Mouse (Mus musculus) hindbrain, embryonic 16.5 days (tissue): ENCODE results near the gene Tgfbi. TPM values are rescaled to one million over a fixed set of nuclear protein-coding genes. Genes with fewer than 3 reads are reported as not detected.

ENCODE experiments used
- ATAC-seq: fragments of 200-750 bp; cut with Nextera tagmentation; 2 replicates; pipeline ENCODE4 v1.8.0; 2017; ENCODE audit warnings: moderate TSS enrichment, moderate library complexity
- H3K27ac ChIP-seq: fragments of 300-500 bp; sonication (generic); 2 replicates; pipeline ENCODE4 v1.5.1; 2014; ENCODE audit warnings: low read depth, mild to moderate bottlenecking, control low read depth, low read length, moderate library complexity
- H3K27me3 ChIP-seq: fragments of 300-500 bp; sonication (generic); replicated peaks from 2 replicates; pipeline ENCODE4 v1.6.1; 2014; ENCODE audit warnings: low read length; ENCODE audit not compliant: control insufficient read depth, insufficient read depth
- H3K36me3 ChIP-seq: fragments of 300-500 bp; sonication (generic); 2 replicates; pipeline ENCODE4 v1.6.1; 2014; ENCODE audit warnings: mild to moderate bottlenecking, low read length, moderate library complexity, mixed read lengths; ENCODE audit not compliant: control insufficient read depth, insufficient read depth
- H3K4me1 ChIP-seq: fragments of 300-500 bp; sonication (generic); 2 replicates; pipeline ENCODE4 v1.6.1; 2014; ENCODE audit warnings: low read depth, low read length; ENCODE audit not compliant: control insufficient read depth, insufficient read depth
- H3K4me2 ChIP-seq: fragments of 300-500 bp; sonication (generic); 2 replicates; pipeline ENCODE4 v1.6.1; 2014; ENCODE audit warnings: mild to moderate bottlenecking, low read length, control low read depth, moderate library complexity
- H3K4me3 ChIP-seq: fragments of 300-500 bp; sonication (generic); 2 replicates; pipeline ENCODE4 v1.5.1; 2014; ENCODE audit warnings: mild to moderate bottlenecking, low read length, control low read depth, moderate library complexity
- H3K9ac ChIP-seq: fragments of 300-500 bp; sonication (generic); 2 replicates; pipeline ENCODE4 v1.6.1; 2014; ENCODE audit warnings: low read depth, mild to moderate bottlenecking, control low read depth, low read length, moderate library complexity
- H3K9me3 ChIP-seq: fragments of 300-500 bp; sonication (generic); 2 replicates; pipeline ENCODE4 v1.6.1; 2014; ENCODE audit warnings: mild to moderate bottlenecking, low read length, moderate library complexity; ENCODE audit not compliant: control insufficient read depth
- WGBS: fragments of 180-500 bp; shearing (Covaris S2); extraction: QIAGEN DNeasy Blood & Tissue Kit; methylation state at CpG from one replicate; pipeline ENCODE4 v1.1.7; 2014; 5-methylcytosine and 5-hydroxymethylcytosine counted together
- polyA plus RNA-seq: library from polyadenylated mRNA; unstranded; fragments of >200 nt; fragmentation: Nextera tagmentation; extraction: Ambion mirVana; gene quantifications from 2 replicates; pipeline ENCODE4 v1.2.1, GENCODE M21; 2015

Gene Tgfbi
- polyA plus RNA-seq, 1 experiment from 2014 or later, result 6.3 TPM

DNA sequence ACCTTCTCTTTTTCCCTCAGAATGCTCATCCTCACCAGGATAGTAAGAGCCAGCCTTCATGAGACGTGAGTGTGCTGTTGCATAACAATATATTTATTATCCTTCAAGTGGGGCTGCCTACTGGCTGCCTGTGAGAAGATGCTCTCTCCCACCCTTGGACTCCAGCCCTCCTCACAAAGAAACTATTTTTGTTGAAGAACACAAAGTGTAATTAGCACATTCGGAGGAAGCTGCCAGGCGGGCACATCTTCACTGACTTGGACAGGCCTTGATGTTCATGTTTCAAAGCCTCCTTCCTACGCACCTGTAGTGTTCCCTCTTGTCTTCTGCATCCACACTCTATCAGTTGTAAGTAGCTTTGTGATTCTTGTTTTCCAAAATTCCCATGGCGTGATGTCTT, 28.9 kb upstream of the Tgfbi start:
- H3K27ac ChIP-seq, result no peak overlapping the region

GRCm38 (mm10) chr13:56581512-56581911, 27.8 kb upstream of the Tgfbi start:
- Histone ChIP-seq H3K4me3 (no peak overlapping the region), H3K4me2 (no peak overlapping the region), H3K9me3 (no peaks in the 10 kb centered on the region), H3K27me3 (no peaks in the 10 kb centered on the region), H3K9ac (no peak overlapping the region), H3K36me3 (no peaks in the 10 kb centered on the region), H3K27ac (no peak overlapping the region), H3K4me1 (peaks cover 8% of the 10 kb centered on the region)
- ATAC-seq, result peak; percentile 71; the same call in 1 of the 2 replicates
- WGBS, result 4% methylated on average over 3 of the region's 3 CpGs

More for the DNA sequence above, 28.9 kb upstream of the Tgfbi start:
- Histone ChIP-seq H3K9me3 (no peaks in the 10 kb centered on the region), H3K4me2 (no peak overlapping the region), H3K36me3 (no peaks in the 10 kb centered on the region), H3K9ac (no peak overlapping the region), H3K4me1 (peaks cover 8% of the 10 kb centered on the region), H3K27me3 (no peaks in the 10 kb centered on the region), H3K4me3 (no peak overlapping the region)
- WGBS, result 73% methylated on average over 5 of the region's 5 CpGs
- no peak for ATAC-seq

DNA sequence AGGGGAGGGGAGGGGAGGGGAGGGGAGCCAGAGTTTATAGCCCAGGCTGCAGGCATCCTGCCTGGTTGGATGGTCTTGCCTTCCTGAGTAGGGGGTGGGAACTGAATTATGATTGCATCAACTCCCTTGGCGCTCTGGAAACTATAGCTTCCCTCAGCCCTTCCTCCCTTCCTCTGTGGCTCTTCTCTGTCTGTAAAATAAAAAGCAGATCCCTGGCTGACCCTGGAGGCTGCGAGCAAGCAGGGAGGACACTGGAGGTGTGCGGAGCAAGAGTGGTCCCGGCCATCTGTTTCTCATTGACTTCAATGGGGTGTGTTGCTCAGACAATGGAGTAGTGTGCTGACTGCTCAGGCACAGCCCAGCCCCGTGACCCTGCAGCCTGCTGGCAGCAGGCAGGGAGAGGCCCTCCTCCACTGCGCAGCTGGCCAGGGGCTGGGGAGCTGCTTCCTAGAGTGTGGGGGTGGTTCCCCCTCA, 27.3 kb upstream of the Tgfbi start:
- H3K4me1 ChIP-seq, result peaks cover 8% of the 10 kb centered on the region
- no peaks in the 10 kb centered on the region for H3K27me3 ChIP-seq
- ATAC-seq, result peak; percentile 84
- peak overlapping the region; percentile 37 for H3K4me2 ChIP-seq
- H3K36me3 ChIP-seq, result no peaks in the 10 kb centered on the region
- H3K9me3 ChIP-seq, result no peaks in the 10 kb centered on the region
- H3K4me3 ChIP-seq, result no peak overlapping the region
- peak overlapping the region; percentile 51; the same call in 1 of the 2 replicates for H3K27ac ChIP-seq
- peak overlapping the region; percentile 43 for H3K9ac ChIP-seq
- WGBS, result 4% methylated on average over 6 of the region's 6 CpGs

GRCm38 (mm10) chr13:56582720-56583119, 26.6 kb upstream of the Tgfbi start:
- no peak for ATAC-seq
- Histone ChIP-seq H3K4me2 (no peak overlapping the region), H3K4me1 (peaks cover 8% of the 10 kb centered on the region), H3K27me3 (no peaks in the 10 kb centered on the region), H3K36me3 (no peaks in the 10 kb centered on the region), H3K4me3 (no peak overlapping the region), H3K9me3 (no peaks in the 10 kb centered on the region), H3K27ac (no peak overlapping the region), H3K9ac (no peak overlapping the region)
- WGBS, result 26% methylated on average over 3 of the region's 3 CpGs

DNA sequence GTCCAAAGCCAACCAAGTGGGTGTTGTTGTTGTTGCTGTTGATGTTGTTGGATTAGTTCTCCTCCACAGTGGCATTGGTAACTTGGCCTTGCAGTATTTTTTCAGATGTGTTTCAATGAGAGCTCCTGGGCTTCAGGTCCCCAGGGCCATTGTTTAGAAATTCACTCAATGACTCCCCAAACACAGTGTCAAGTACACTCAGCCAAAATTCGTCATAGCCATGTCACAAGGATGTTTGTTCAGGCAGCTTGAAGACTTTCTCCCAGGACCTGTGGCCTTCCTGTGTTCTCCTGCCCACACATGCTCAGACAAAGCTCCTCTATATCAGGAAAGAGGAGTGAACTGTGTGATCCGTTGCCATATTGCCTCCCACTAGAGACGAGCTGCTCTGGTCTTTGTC, 23.3 kb upstream of the Tgfbi start:
- Histone ChIP-seq H3K4me2 (no peak overlapping the region), H3K36me3 (no peaks in the 10 kb centered on the region), H3K27me3 (no peaks in the 10 kb centered on the region), H3K4me3 (no peak overlapping the region), H3K9ac (no peak overlapping the region), H3K9me3 (no peaks in the 10 kb centered on the region), H3K4me1 (peaks cover 8% of the 10 kb centered on the region), H3K27ac (no peak overlapping the region)
- 89% methylated on average over 3 of the region's 3 CpGs for WGBS
- ATAC-seq, result no peak

GRCm38 (mm10) chr13:56588454-56589117, 20.7 kb upstream of the Tgfbi start:
- no peak for ATAC-seq
- Histone ChIP-seq H3K4me1 (no peaks in the 10 kb centered on the region), H3K9me3 (no peaks in the 10 kb centered on the region), H3K4me3 (no peak overlapping the region), H3K27ac (no peak overlapping the region), H3K4me2 (no peak overlapping the region), H3K9ac (no peak overlapping the region), H3K36me3 (no peaks in the 10 kb centered on the region), H3K27me3 (no peaks in the 10 kb centered on the region)
- 82% methylated on average over 14 of the region's 14 CpGs for WGBS

- 85% methylated on average over 5 of the region's 5 CpGs for WGBS
- ATAC-seq, result no peak
- Histone ChIP-seq H3K9ac (no peak overlapping the region), H3K4me1 (no peaks in the 10 kb centered on the region), H3K9me3 (no peaks in the 10 kb centered on the region), H3K27me3 (no peaks in the 10 kb centered on the region), H3K4me3 (no peak overlapping the region), H3K4me2 (no peak overlapping the region), H3K27ac (no peak overlapping the region), H3K36me3 (no peaks in the 10 kb centered on the region)
Measured at GRCm38 (mm10) chr13:56590202-56590601, 19.1 kb upstream of the Tgfbi start.

GRCm38 (mm10) chr13:56591191-56591590, 18.1 kb upstream of the Tgfbi start:
- H3K9me3 ChIP-seq, result no peaks in the 10 kb centered on the region
- 89% methylated on average over 8 of the region's 8 CpGs for WGBS

DNA sequence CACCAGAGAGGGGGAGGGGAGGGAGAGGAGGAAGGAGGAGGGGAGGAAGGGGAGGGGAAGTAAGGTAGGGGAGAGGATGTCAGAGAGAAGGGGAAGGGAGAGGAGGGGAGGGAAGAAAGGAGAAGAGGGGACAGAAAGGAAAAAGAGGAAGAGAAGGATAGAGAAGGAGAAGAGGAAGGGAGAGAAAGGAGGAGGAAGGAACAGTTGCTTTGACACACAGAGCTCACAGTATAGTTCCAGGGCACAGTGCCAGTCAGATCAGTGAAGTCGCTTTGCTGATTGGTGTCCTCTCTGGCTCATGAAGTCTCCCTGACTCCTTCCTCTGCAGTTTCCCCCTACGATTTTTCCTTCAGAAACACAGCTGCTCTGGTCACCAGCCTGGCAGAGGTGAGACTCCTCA, 17.4 kb upstream of the Tgfbi start:
- Histone ChIP-seq H3K9me3 (no peaks in the 10 kb centered on the region), H3K9ac (no peak overlapping the region), H3K4me1 (no peaks in the 10 kb centered on the region), H3K4me3 (no peak overlapping the region), H3K27ac (no peak overlapping the region), H3K36me3 (no peaks in the 10 kb centered on the region), H3K27me3 (no peaks in the 10 kb centered on the region), H3K4me2 (no peak overlapping the region)
- no peak for ATAC-seq
- WGBS, result 55% methylated on average over 2 of the region's 2 CpGs

More at GRCm38 (mm10) chr13:56591191-56591590, 18.1 kb upstream of the Tgfbi start:
- Histone ChIP-seq H3K27ac (no peak overlapping the region), H3K4me2 (no peak overlapping the region), H3K36me3 (no peaks in the 10 kb centered on the region), H3K9ac (no peak overlapping the region), H3K4me3 (no peak overlapping the region), H3K4me1 (no peaks in the 10 kb centered on the region), H3K27me3 (no peaks in the 10 kb centered on the region)
- no peak for ATAC-seq
